27 mouse cellular contexts compared by ENCODE assay signal in genomic region chr13:13587653-13588184, GRCm38 (mm10). TPM values are rescaled to one million over a fixed set of nuclear protein-coding genes. Genes with fewer than 3 reads are reported as not detected.
DNase-seq lines count a peak whose midpoint lies in the region; ATAC-seq and TF ChIP-seq lines count a peak whose summit lies in the region.
"Had no signal": no experiment of that assay in that cellular context is flagged by ENCODE, and none has a peak within 500 bp of the region (broad histone marks: within the 10 kb centered on the region; RNA-seq: fewer than 3 reads in every experiment).

No protein-coding gene starts in this region.

- no peak overlapping the region for H3K4me2 ChIP-seq in liver, postnatal 0 days (ENCODE audit: low read depth, low read length)
- no peak overlapping the region for H3K4me2 ChIP-seq in liver, embryonic 12.5 days
- H3K4me2 ChIP-seq in lung, postnatal 0 days (replicated peaks; ENCODE audit: low read depth, low read length), result no peak overlapping the region
- H3K4me2 ChIP-seq: forebrain, embryonic 13.5 days; heart, embryonic 13.5 days; hindbrain, embryonic 12.5 days; hindbrain, embryonic 15.5 days had no signal

- H3K9me3 ChIP-seq in liver, postnatal 0 days (ENCODE audit: low read length), result no peaks in the 10 kb centered on the region
- no peaks in the 10 kb centered on the region for H3K9me3 ChIP-seq in liver, embryonic 12.5 days (replicated peaks)
- H3K9me3 ChIP-seq in lung, postnatal 0 days (ENCODE audit: low read length), result no peaks in the 10 kb centered on the region
- H3K9me3 ChIP-seq: forebrain, embryonic 10.5 days; forebrain, embryonic 13.5 days; G1E; heart, embryonic 10.5 days; heart, embryonic 13.5 days; hindbrain, embryonic 12.5 days; hindbrain, embryonic 15.5 days had no signal

- H3K4me3 ChIP-seq in liver, postnatal 0 days (ENCODE audit: low read depth, low read length), result no peak overlapping the region
- H3K4me3 ChIP-seq in liver, embryonic 12.5 days, result no peak overlapping the region
- no peak overlapping the region for H3K4me3 ChIP-seq in lung, postnatal 0 days (ENCODE audit: low read depth, low read length)
- H3K4me3 ChIP-seq: forebrain, embryonic 10.5 days; forebrain, embryonic 13.5 days; heart, adult 2 months; heart, embryonic 10.5 days; heart, embryonic 13.5 days; hindbrain, embryonic 12.5 days; hindbrain, embryonic 15.5 days had no signal

- no peak for ATAC-seq in liver, postnatal 0 days
- ATAC-seq in liver, embryonic 12.5 days, result no peak
- peak; percentile 16; the same call in 1 of the 2 replicates for ATAC-seq in lung, postnatal 0 days
- ATAC-seq: forebrain, embryonic 13.5 days; forebrain, embryonic 16.5 days had no signal

- no peak for TF ChIP-seq EP300 in liver, postnatal 0 days (IDR thresholded peaks at IDR 0.05; ENCODE audit: low read depth)
- TF ChIP-seq EP300 in lung, postnatal 0 days (IDR thresholded peaks at IDR 0.05), result peak; percentile 70

- 24% methylated on average over 1 of the region's 1 CpGs for WGBS in liver, postnatal 0 days (ENCODE audit: insufficient replicate concordance)
- WGBS in liver, embryonic 12.5 days (ENCODE audit: insufficient replicate concordance), result 22% methylated on average over 1 of the region's 1 CpGs
- 50% methylated on average over 1 of the region's 1 CpGs for WGBS in lung, postnatal 0 days

- no peaks in the 10 kb centered on the region for H3K27me3 ChIP-seq in liver, postnatal 0 days (ENCODE audit: insufficient read depth, low read length)
- no peaks in the 10 kb centered on the region for H3K27me3 ChIP-seq in liver, embryonic 12.5 days (replicated peaks)
- H3K27me3 ChIP-seq in lung, postnatal 0 days (replicated peaks; ENCODE audit: insufficient read depth, low read length), result no peaks in the 10 kb centered on the region
- H3K27me3 ChIP-seq: CH12.LX; forebrain, embryonic 13.5 days; heart, embryonic 13.5 days; hindbrain, embryonic 12.5 days; hindbrain, embryonic 15.5 days had no signal

- H3K27ac ChIP-seq in liver, postnatal 0 days (ENCODE audit: low read depth), result peak overlapping the region; percentile 2
- no peak overlapping the region for H3K27ac ChIP-seq in liver, embryonic 12.5 days
- peak overlapping the region; percentile 74; the same call in 1 of the 2 replicates for H3K27ac ChIP-seq in lung, postnatal 0 days (ENCODE audit: low read length)
- H3K27ac ChIP-seq: forebrain, embryonic 10.5 days; forebrain, embryonic 13.5 days; heart, adult 2 months; heart, embryonic 10.5 days; heart, embryonic 13.5 days; hindbrain, embryonic 12.5 days; hindbrain, embryonic 15.5 days had no signal

- no peaks in the 10 kb centered on the region for H3K36me3 ChIP-seq in liver, postnatal 0 days (replicated peaks; ENCODE audit: insufficient read depth, low read length)
- no peaks in the 10 kb centered on the region for H3K36me3 ChIP-seq in liver, embryonic 12.5 days
- no peaks in the 10 kb centered on the region for H3K36me3 ChIP-seq in lung, postnatal 0 days (ENCODE audit: insufficient read depth, low read length)
- H3K36me3 ChIP-seq: forebrain, embryonic 10.5 days; G1E; heart, embryonic 10.5 days; heart, embryonic 13.5 days; hindbrain, embryonic 12.5 days; hindbrain, embryonic 15.5 days had no signal

- H3K9ac ChIP-seq in liver, postnatal 0 days (replicated peaks), result no peak overlapping the region
- no peak overlapping the region for H3K9ac ChIP-seq in liver, embryonic 12.5 days
- no peak overlapping the region for H3K9ac ChIP-seq in lung, postnatal 0 days (replicated peaks; ENCODE audit: low read depth)
- H3K9ac ChIP-seq: forebrain, embryonic 13.5 days; heart, embryonic 13.5 days; hindbrain, embryonic 12.5 days; hindbrain, embryonic 15.5 days had no signal

- TF ChIP-seq CTCF in liver, postnatal 0 days (IDR thresholded peaks at IDR 0.05; ENCODE audit: low read depth), result no peak
- TF ChIP-seq CTCF in lung, postnatal 0 days (IDR thresholded peaks at IDR 0.05), result no peak

- no peak for DNase-seq in liver, postnatal 0 days
- peak; percentile 66 for DNase-seq in lung, postnatal 0 days (ENCODE audit: low spot score)
- DNase-seq in lung, postnatal 14 days, result no peak
- DNase-seq in 416B (ENCODE audit: low read depth), result peak; percentile 86
- DNase-seq in induced T-regulatory cell, adult 2 months (ENCODE audit: low read depth), result peak; percentile 35
- no peak for DNase-seq in layer of hippocampus, postnatal 14 days (ENCODE audit: low spot score in 2 of 2)
- DNase-seq: adrenal gland, adult 2 months; adrenal gland, postnatal 14 days; B cell, adult 2 months; cerebellum, adult 11 months; cerebellum, adult 2 months; cerebellum, adult 9-11 months; cerebellum, postnatal 25 days; embryo, embryonic 11 days; gastrocnemius, postnatal 10 days; gastrocnemius, postnatal 36 days; heart, adult 2 months had no signal

- H3K4me1 ChIP-seq in liver, postnatal 0 days (ENCODE audit: insufficient read depth), result peaks cover 18% of the 10 kb centered on the region
- H3K4me1 ChIP-seq in liver, embryonic 12.5 days, result peaks cover 33% of the 10 kb centered on the region
- peaks cover 12% of the 10 kb centered on the region; the same call in 1 of the 2 replicates for H3K4me1 ChIP-seq in lung, postnatal 0 days (ENCODE audit: insufficient read depth, low read depth, low read length)
- H3K4me1 ChIP-seq: hindbrain, embryonic 12.5 days had no signal

RNA-seq across cellular contexts. Expression of gene Lyst, which starts 2.5 kb away (rescaled TPM):
- 3.1 and 5.6 TPM in 2 replicates for polyA plus RNA-seq in liver, postnatal 0 days (2015; fragmentation: Nextera tagmentation; extraction: Ambion mirVana)
- polyA plus RNA-seq in liver, embryonic 12.5 days (2016; fragmentation: Nextera tagmentation; extraction: Ambion mirVana), result 1.9 TPM in 2 replicates
- polyA plus RNA-seq in lung, postnatal 0 days (2015; fragmentation: Nextera tagmentation; extraction: Ambion mirVana), result 7.1 and 7.8 TPM in 2 replicates
- 10 to 100 TPM; 60.7 to 67.4 TPM for total RNA-seq in layer of hippocampus, postnatal 14 days (2021)

Comparison
In these comparisons a context has a peak if more than half of its experiments do, and no peak if none do; other contexts are left out.
1. DNase-seq: peak in lung, postnatal 0 days (single experiment), 416B (single experiment) and induced T-regulatory cell, adult 2 months (single experiment); none in liver, postnatal 0 days (single experiment), lung, postnatal 14 days (single experiment) and layer of hippocampus, postnatal 14 days (0 of 2).